Mouse (Mus musculus): ENCODE data around the gene Ptp4a2. TPM values are rescaled to one million over a fixed set of nuclear protein-coding genes. Genes with fewer than 3 reads are reported as not detected.

The Ptp4a2 gene
- polyA plus RNA-seq, 1 experiment: 59.5 TPM

- 84% methylated on average over 4 of the region's 4 CpGs for WGBS
- Histone ChIP-seq H3K27me3 (ENCODE audit: control insufficient read depth, insufficient read depth, low read length) (no peaks in the 10 kb centered on the region), H3K4me1 (replicated peaks; ENCODE audit: control insufficient read depth, insufficient read depth, low read length) (peaks cover 18% of the 10 kb centered on the region), H3K27ac (ENCODE audit: control insufficient read depth, insufficient read depth, low read length) (no peak overlapping the region), H3K4me3 (ENCODE audit: control insufficient read depth, insufficient read depth, low read length) (no peak overlapping the region), H3K36me3 (ENCODE audit: control insufficient read depth, insufficient read depth, low read length) (peaks cover 3% of the 10 kb centered on the region; the same call in 1 of the 2 replicates)
- TF ChIP-seq CTCF (IDR thresholded peaks at IDR 0.05; ENCODE audit: borderline replicate concordance, control insufficient read depth, extremely low read depth, insufficient read depth, low read length, poor library complexity) (no peak), POLR2A (IDR thresholded peaks at IDR 0.05; ENCODE audit: control insufficient read depth, extremely low read depth, insufficient read depth, low read length, poor library complexity) (no peak)
- DNase-seq: no peak
Measured at GRCm38 (mm10) chr4:129823216-129823810, 12.3 kb downstream of the Ptp4a2 start.

GRCm38 (mm10) chr4:129827611-129828010 is 16.6 kb downstream of the Ptp4a2 start:
- TF ChIP-seq POLR2A (IDR thresholded peaks at IDR 0.05; ENCODE audit: control insufficient read depth, extremely low read depth, insufficient read depth, low read length, poor library complexity): no peak
- TF ChIP-seq CTCF (IDR thresholded peaks at IDR 0.05; ENCODE audit: borderline replicate concordance, control insufficient read depth, extremely low read depth, insufficient read depth, low read length, poor library complexity): no peak
- 68% methylated on average over 3 of the region's 3 CpGs for WGBS
- no peaks in the 10 kb centered on the region for H3K27me3 ChIP-seq (ENCODE audit: control insufficient read depth, insufficient read depth, low read length)
- no peak overlapping the region for H3K4me3 ChIP-seq (ENCODE audit: control insufficient read depth, insufficient read depth, low read length)
- H3K36me3 ChIP-seq (ENCODE audit: control insufficient read depth, insufficient read depth, low read length): peaks cover 3% of the 10 kb centered on the region; the same call in 1 of the 2 replicates
- H3K4me1 ChIP-seq (replicated peaks; ENCODE audit: control insufficient read depth, insufficient read depth, low read length): peaks cover 5% of the 10 kb centered on the region
- H3K27ac ChIP-seq (ENCODE audit: control insufficient read depth, insufficient read depth, low read length): no peak overlapping the region
- no peak for DNase-seq

- peaks cover 3% of the 10 kb centered on the region; the same call in 1 of the 2 replicates for H3K36me3 ChIP-seq (ENCODE audit: control insufficient read depth, insufficient read depth, low read length)
- no peak for TF ChIP-seq POLR2A (IDR thresholded peaks at IDR 0.05; ENCODE audit: control insufficient read depth, extremely low read depth, insufficient read depth, low read length, poor library complexity)
- no peak for TF ChIP-seq CTCF (IDR thresholded peaks at IDR 0.05; ENCODE audit: borderline replicate concordance, control insufficient read depth, extremely low read depth, insufficient read depth, low read length, poor library complexity)
- no peak for DNase-seq
- WGBS: 75% methylated on average over 3 of the region's 3 CpGs
- H3K4me3 ChIP-seq (ENCODE audit: control insufficient read depth, insufficient read depth, low read length): no peak overlapping the region
- no peak overlapping the region for H3K27ac ChIP-seq (ENCODE audit: control insufficient read depth, insufficient read depth, low read length)
- H3K4me1 ChIP-seq (replicated peaks; ENCODE audit: control insufficient read depth, insufficient read depth, low read length): peaks cover 2% of the 10 kb centered on the region; the same call in 1 of the 2 replicates
- no peaks in the 10 kb centered on the region for H3K27me3 ChIP-seq (ENCODE audit: control insufficient read depth, insufficient read depth, low read length)
Measured at GRCm38 (mm10) chr4:129828081-129828480, 17.1 kb downstream of the Ptp4a2 start.

GRCm38 (mm10) chr4:129829799-129830198 is 18.8 kb downstream of the Ptp4a2 start:
- no peak for DNase-seq
- Histone ChIP-seq H3K4me3 (ENCODE audit: control insufficient read depth, insufficient read depth, low read length) (no peak overlapping the region), H3K4me1 (replicated peaks; ENCODE audit: control insufficient read depth, insufficient read depth, low read length) (peaks cover 4% of the 10 kb centered on the region; the same call in 1 of the 2 replicates), H3K27me3 (ENCODE audit: control insufficient read depth, insufficient read depth, low read length) (no peaks in the 10 kb centered on the region), H3K36me3 (ENCODE audit: control insufficient read depth, insufficient read depth, low read length) (peaks cover 3% of the 10 kb centered on the region; the same call in 1 of the 2 replicates), H3K27ac (ENCODE audit: control insufficient read depth, insufficient read depth, low read length) (no peak overlapping the region)
- 32% methylated on average over 1 of the region's 1 CpGs for WGBS
- TF ChIP-seq CTCF (IDR thresholded peaks at IDR 0.05; ENCODE audit: borderline replicate concordance, control insufficient read depth, extremely low read depth, insufficient read depth, low read length, poor library complexity): no peak
- no peak for TF ChIP-seq POLR2A (IDR thresholded peaks at IDR 0.05; ENCODE audit: control insufficient read depth, extremely low read depth, insufficient read depth, low read length, poor library complexity)

- peaks cover 3% of the 10 kb centered on the region; the same call in 1 of the 2 replicates for H3K36me3 ChIP-seq (ENCODE audit: control insufficient read depth, insufficient read depth, low read length)
- 92% methylated on average over 8 of the region's 8 CpGs for WGBS
- no peak for TF ChIP-seq POLR2A (IDR thresholded peaks at IDR 0.05; ENCODE audit: control insufficient read depth, extremely low read depth, insufficient read depth, low read length, poor library complexity)
- TF ChIP-seq CTCF (IDR thresholded peaks at IDR 0.05; ENCODE audit: borderline replicate concordance, control insufficient read depth, extremely low read depth, insufficient read depth, low read length, poor library complexity): no peak
- no peak overlapping the region for H3K27ac ChIP-seq (ENCODE audit: control insufficient read depth, insufficient read depth, low read length)
- no peaks in the 10 kb centered on the region for H3K27me3 ChIP-seq (ENCODE audit: control insufficient read depth, insufficient read depth, low read length)
- H3K4me1 ChIP-seq (replicated peaks; ENCODE audit: control insufficient read depth, insufficient read depth, low read length): peaks cover 6% of the 10 kb centered on the region; the same call in 1 of the 2 replicates
- no peak overlapping the region for H3K4me3 ChIP-seq (ENCODE audit: control insufficient read depth, insufficient read depth, low read length)
- no peak for DNase-seq
Measured at GRCm38 (mm10) chr4:129830343-129830944, 19.4 kb downstream of the Ptp4a2 start.

- Histone ChIP-seq H3K4me3 (ENCODE audit: control insufficient read depth, insufficient read depth, low read length) (no peak overlapping the region), H3K36me3 (ENCODE audit: control insufficient read depth, insufficient read depth, low read length) (no peaks in the 10 kb centered on the region), H3K27me3 (ENCODE audit: control insufficient read depth, insufficient read depth, low read length) (no peaks in the 10 kb centered on the region), H3K27ac (ENCODE audit: control insufficient read depth, insufficient read depth, low read length) (no peak overlapping the region), H3K4me1 (replicated peaks; ENCODE audit: control insufficient read depth, insufficient read depth, low read length) (peaks cover 6% of the 10 kb centered on the region; the same call in 1 of the 2 replicates)
- WGBS: 89% methylated on average over 6 of the region's 6 CpGs
- DNase-seq: no peak
- TF ChIP-seq POLR2A (IDR thresholded peaks at IDR 0.05; ENCODE audit: control insufficient read depth, extremely low read depth, insufficient read depth, low read length, poor library complexity): no peak
- TF ChIP-seq CTCF (IDR thresholded peaks at IDR 0.05; ENCODE audit: borderline replicate concordance, control insufficient read depth, extremely low read depth, insufficient read depth, low read length, poor library complexity): no peak
Measured at GRCm38 (mm10) chr4:129834581-129834980, 23.6 kb downstream of the Ptp4a2 start.

Data from thymus, adult 2 months (tissue).